Mouse (Mus musculus) mouse embryonic stem cell (cell line): ENCODE measurements around the gene Apip.

Experiments
- in situ Hi-C, 2 experiments: fragments of 300-500 bp; cut with MboI; formaldehyde crosslinking; loops; 1 replicate in 1 of 2; 3 replicates in 1 of 2; pipeline ENCODE4 v1.14.3; 2019 to 2020; ENCODE audit warnings: low sequenced_read_pairs in 2 of 2, low pct_unique_long_range_greater_than_20kb in 1 of 2, mixed read lengths in 1 of 2; ENCODE audit not compliant: unreplicated experiment in 1 of 2

Apip gene

GRCm38 (mm10) chr2:103073219-103073982 is at the start of gene Apip, which contains the start of gene Pdhx:
Gene Apip, plus strand, starts transcription at chr2:103073675.
Gene Pdhx, minus strand, starts transcription at chr2:103073513.
- in situ Hi-C loops, result no loop called here

DNA sequence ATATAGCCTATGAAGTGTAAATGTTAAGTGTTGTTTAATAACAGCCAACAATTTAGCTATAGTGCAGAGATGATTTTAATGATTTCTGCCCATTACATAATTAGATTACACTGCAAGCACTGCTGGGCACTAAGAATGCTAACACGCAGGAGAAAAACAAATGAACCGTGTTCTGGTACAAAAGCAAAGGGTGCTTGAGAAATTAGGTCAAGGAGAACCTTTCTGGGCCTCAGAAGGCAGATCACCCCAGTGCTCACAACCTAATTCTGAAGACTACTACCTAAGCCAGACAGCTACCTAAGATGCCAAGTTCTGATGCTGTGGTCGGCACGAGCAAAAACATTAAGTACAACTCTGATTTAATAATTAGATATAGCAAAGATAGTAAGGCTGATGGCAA is 35.6 kb upstream of the Apip start:
- in situ Hi-C loops, result no loop called here

GRCm38 (mm10) chr2:103040896-103041295 is 32.6 kb upstream of the Apip start:
- in situ Hi-C loops, result no loop called here

DNA sequence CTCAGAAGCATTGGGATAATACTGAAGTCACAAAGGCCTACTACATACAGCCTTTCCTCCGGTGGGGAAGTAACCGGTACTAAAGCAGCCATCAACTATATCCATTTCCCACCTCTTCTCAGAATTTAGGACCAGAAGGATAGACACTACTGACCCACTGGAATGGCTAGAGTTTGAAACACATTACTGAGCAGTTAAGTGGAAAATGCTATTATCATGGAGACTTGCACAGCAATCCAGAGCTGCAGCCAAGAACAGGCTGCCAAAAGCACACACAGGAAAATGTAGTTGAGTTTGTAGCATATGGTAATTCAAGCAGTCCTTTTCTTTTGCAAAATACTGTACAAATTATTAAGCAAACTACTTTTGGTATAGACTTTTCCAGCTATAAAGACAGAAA is 28.2 kb upstream of the Apip start:
- in situ Hi-C loops, result no loop called here

DNA sequence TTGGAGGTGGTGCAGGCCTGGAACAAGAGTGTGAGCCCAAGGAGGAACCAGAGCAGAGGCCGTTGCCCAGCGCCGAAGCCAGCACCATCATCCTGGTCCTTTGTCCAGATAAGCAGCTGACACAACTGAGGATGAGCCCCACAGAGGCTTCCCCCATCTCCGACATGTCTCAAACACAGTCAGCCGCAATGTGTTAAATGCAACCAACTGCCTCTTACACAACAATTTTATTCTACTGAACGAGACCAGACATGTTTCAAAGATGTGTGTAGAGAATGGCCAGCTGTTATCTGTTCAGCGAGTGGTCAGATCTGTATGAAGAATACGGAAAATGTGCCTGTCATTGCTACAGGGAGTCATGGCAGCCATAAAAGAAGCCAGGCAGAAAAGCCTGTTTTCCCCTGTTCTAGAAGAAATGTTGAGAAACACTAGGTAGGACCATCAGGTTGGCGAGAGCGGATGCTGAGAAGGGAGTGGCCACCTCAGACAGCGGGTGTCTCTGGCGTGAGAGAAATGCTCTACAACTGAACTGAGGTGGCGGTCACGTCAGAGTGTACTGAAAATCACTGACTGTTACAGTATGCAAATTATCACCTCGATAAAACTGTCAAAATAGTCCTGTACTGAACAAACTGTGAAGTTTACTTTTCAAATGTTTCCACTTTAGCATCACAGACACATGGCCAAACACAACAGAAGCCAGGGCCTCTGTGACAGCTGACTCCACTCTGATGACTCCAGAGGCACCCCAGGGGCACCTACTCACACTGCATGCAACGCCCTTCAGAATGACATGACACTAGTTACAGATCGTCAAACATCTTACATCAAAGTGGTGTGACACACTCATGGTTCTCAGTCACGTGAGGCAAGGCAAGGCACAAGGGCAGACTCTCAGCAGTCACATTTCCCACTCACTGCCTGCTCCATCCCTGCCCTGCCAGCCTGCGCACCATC is 21.3 kb upstream of the Apip start:
- in situ Hi-C loops, result no loop called here

DNA sequence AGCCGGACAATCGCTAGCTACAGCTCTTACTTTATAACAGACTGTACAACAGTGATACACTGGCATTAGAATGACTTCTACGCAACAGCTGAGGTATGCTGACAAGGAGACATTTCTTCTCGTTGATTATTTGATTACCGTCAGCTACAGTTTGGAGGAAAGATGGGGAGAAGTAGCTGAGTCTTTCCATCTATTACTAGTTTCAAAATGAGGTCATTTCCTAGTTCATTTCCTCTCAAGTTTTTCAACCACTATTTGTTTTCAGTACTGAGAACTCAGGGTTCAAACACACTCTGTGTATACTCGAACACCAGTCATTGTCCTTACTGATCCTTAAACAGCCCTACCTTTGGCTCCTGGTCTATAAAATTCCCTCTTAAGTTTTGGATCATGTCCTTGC is 17.7 kb upstream of the Apip start:
- in situ Hi-C loops, result no loop called here

- in situ Hi-C loops, result no loop called here
Observed at GRCm38 (mm10) chr2:103058266-103058665, 15.2 kb upstream of the Apip start.

DNA sequence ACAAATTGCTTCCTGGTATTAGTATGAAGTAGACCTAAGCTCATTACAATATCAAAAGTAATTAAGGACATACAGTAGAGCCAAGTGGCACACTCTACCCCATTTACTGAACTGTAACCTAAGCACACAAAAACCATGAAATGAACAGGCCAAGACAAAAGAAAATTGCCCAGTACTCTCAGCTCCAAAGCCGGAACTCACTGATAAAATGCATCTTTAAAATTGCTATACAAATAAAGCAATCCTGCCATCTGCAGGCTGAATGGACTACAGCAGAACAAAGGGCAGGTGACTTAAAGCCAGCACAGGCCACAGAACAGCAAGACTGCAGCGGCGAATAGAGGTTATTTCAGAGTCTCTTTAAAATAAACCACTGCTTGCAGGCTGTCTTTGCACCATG is 10.6 kb upstream of the Apip start:
- in situ Hi-C loops, result no loop called here

- in situ Hi-C loops, result no loop called here
Observed at GRCm38 (mm10) chr2:103066683-103067551, 6.6 kb upstream of the Apip start.

DNA sequence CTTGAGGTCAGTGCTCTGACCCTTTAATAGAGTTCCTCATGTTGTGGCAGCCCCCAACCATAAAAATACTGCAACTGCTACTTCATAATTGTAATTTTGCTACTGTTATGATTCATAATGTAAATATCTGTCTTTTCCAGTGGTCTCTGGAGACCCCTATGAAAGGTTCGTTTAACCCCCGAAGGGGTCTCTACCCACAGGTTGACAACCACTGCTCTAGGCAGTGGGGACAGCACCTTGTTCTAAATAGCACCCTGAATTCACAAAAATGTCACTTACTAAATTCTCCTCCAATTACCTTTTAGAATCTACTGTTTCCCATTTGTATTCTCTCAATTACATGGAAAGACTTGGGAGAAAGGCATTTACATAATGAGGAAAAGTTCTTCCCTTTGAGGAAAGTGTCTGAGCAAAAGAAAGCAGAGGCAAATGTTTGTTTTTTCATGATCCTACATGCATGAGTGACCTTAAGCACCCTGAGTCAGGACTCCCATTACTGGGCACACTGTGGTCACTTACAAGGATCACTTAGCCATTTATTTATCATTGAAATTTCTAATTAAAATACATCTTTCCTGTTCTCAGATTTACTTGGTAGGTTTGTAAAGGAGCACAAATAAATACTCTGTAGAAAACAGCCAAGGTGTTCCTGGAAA is 5.8 kb upstream of the Apip start:
- in situ Hi-C loops, result no loop called here

DNA sequence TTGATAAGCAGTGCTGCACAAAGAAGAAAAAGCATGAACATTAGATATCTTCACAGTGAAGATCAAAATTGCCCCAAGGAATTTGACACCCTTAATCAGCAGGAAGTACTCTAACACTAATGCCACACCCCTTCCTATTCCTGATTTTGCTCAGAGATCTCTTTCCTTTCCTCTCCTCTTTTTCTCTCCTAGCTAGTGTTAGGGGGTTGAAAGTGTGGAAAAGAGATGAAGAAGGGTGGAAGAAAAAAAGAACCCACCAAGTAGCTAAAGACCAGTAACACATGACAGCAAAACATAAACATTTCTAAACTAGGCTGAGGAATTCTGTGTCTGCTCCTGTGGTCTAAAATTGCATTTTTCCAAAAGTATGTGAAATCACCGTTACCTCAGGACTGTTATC is 4.9 kb upstream of the Apip start:
- in situ Hi-C loops, result no loop called here

DNA sequence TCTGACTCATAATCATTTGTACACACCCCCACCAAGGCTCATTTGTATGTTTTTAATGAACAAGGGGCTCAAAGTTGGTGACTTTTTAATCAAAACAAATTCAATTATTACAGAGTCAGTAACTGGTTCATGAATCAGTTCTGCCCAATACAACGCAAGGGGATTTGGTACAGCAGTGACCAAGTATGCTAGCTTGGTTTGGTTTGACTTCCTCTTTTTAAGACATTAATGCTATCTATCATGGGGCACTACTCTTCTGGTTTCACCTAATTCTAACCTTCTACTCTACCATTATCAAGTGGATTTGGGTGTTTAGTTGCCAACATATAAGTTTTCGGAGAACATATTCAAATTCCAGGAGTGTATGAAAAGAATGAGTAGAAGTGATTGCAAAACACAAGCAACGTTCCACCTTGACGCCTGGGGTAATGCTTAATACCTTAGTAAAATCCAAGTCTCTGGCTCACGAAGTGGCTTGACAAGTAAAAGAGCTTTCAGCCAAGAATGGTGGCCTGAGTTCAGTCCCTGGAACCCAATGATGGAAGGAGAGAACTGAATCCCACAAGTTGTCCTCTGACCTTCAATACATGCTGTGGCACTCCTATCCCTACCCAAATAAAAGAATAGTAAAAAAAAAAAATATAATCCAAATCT is 3.6 kb upstream of the Apip start:
- in situ Hi-C loops, result no loop called here

GRCm38 (mm10) chr2:103070586-103070985 is 2.9 kb upstream of the Apip start:
- in situ Hi-C loops, result no loop called here

GRCm38 (mm10) chr2:103081117-103081516 is 7.6 kb downstream of the Apip start:
- in situ Hi-C loops, result loop anchor here in 1 of 2 experiments (10.0 kb wide), 1 partner anchor 344 kb away; no protein-coding TSS in a partner anchor

- in situ Hi-C loops, result loop anchor here in 1 of 2 experiments (10.0 kb wide), 1 partner anchor 343 kb away; no protein-coding TSS in a partner anchor
Observed at GRCm38 (mm10) chr2:103081706-103082105, 8.2 kb downstream of the Apip start.

- in situ Hi-C loops, result loop anchor here in 1 of 2 experiments (10.0 kb wide), 1 partner anchor 342 kb away; no protein-coding TSS in a partner anchor
Observed at GRCm38 (mm10) chr2:103082853-103083252, 9.4 kb downstream of the Apip start.

- in situ Hi-C loops, result loop anchor here in 1 of 2 experiments (10.0 kb wide), 1 partner anchor 340 kb away; no protein-coding TSS in a partner anchor
Observed at GRCm38 (mm10) chr2:103084451-103084850, 11.0 kb downstream of the Apip start.
